Mouse (Mus musculus) hindbrain, embryonic 15.5 days (tissue): Measurements from ENCODE around the gene Ubiad1. TPM values are rescaled to one million over a fixed set of nuclear protein-coding genes. Genes with fewer than 3 reads are reported as not detected.

Experiments
- ATAC-seq: fragments of 200-750 bp; cut with Nextera tagmentation; 2 replicates; pipeline ENCODE4 v1.8.0; 2017; ENCODE audit warnings: low read depth, moderate number of reproducible peaks, moderate TSS enrichment; ENCODE audit not compliant: low FRiP score
- H3K27ac ChIP-seq: fragments of 300-500 bp; sonication (generic); replicated peaks from 2 replicates; pipeline ENCODE4 v1.5.1; 2015; ENCODE audit warnings: mild to moderate bottlenecking, inconsistent platforms
- H3K27me3 ChIP-seq: fragments of 300-500 bp; sonication (generic); 2 replicates; pipeline ENCODE4 v1.6.1; 2015; ENCODE audit warnings: control low read depth, inconsistent platforms
- H3K36me3 ChIP-seq: fragments of 300-500 bp; sonication (generic); 2 replicates; pipeline ENCODE4 v1.6.1; 2015; ENCODE audit warnings: control low read depth, inconsistent platforms
- H3K4me1 ChIP-seq: fragments of 300-500 bp; sonication (generic); replicated peaks from 2 replicates; pipeline ENCODE4 v1.6.1; 2015; ENCODE audit warnings: control low read depth, inconsistent platforms
- H3K4me2 ChIP-seq: fragments of 300-500 bp; sonication (generic); 2 replicates; pipeline ENCODE4 v1.6.1; 2015; ENCODE audit warnings: moderate library complexity, mild to moderate bottlenecking, inconsistent platforms
- H3K4me3 ChIP-seq: fragments of 300-500 bp; sonication (generic); 2 replicates; pipeline ENCODE4 v1.5.1; 2015; ENCODE audit warnings: mild to moderate bottlenecking, inconsistent platforms
- H3K9ac ChIP-seq: fragments of 300-500 bp; sonication (generic); 2 replicates; pipeline ENCODE4 v1.6.1; 2015; ENCODE audit warnings: inconsistent platforms
- H3K9me3 ChIP-seq: fragments of 300-500 bp; sonication (generic); 2 replicates; pipeline ENCODE4 v1.6.1; 2016; ENCODE audit warnings: control low read depth, inconsistent platforms
- WGBS: fragments of 180-500 bp; shearing (Covaris S2); methylation state at CpG from one replicate; pipeline ENCODE4 v1.1.7; 2015; 5-methylcytosine and 5-hydroxymethylcytosine counted together
- polyA plus RNA-seq: library from polyadenylated mRNA; unstranded; fragments of >200 nt; fragmentation: Nextera tagmentation; extraction: Ambion mirVana; gene quantifications from 2 replicates; pipeline ENCODE4 v1.2.1, GENCODE M21; 2015

Ubiad1 gene
- polyA plus RNA-seq, 1 experiment from 2014 or later, result 20.2 TPM

GRCm38 (mm10) chr4:148426950-148427850 lies 17.4 kb downstream of the Ubiad1 start:
- Histone ChIP-seq H3K27me3 (no peaks in the 10 kb centered on the region), H3K4me1 (peaks cover 33% of the 10 kb centered on the region), H3K9ac (no peak overlapping the region), H3K27ac (no peak overlapping the region), H3K36me3 (no peaks in the 10 kb centered on the region), H3K9me3 (no peaks in the 10 kb centered on the region), H3K4me2 (no peak overlapping the region), H3K4me3 (no peak overlapping the region)
- 65% methylated on average over 10 of the region's 10 CpGs for WGBS
- ATAC-seq, result 0 out of 2 replicates have a peak, but pooled peaks have one; percentile 14

- ATAC-seq, result no peak
- WGBS, result 45% methylated on average over 6 of the region's 6 CpGs
- H3K9ac ChIP-seq, result 0 out of 2 replicates have a peak overlapping the region, but pooled peaks have one; percentile 16
Measured at GRCm38 (mm10) chr4:148417559-148417958, 27.0 kb downstream of the Ubiad1 start.

GRCm38 (mm10) chr4:148417074-148417526 lies 27.5 kb downstream of the Ubiad1 start:
- peak; percentile 32; the same call in 1 of the 2 replicates for ATAC-seq
- Histone ChIP-seq H3K4me1 (peaks cover 34% of the 10 kb centered on the region), H3K4me3 (no peak overlapping the region), H3K27me3 (no peaks in the 10 kb centered on the region), H3K9ac (no peak overlapping the region), H3K4me2 (no peak overlapping the region), H3K27ac (peak overlapping the region; percentile 54), H3K9me3 (no peaks in the 10 kb centered on the region), H3K36me3 (no peaks in the 10 kb centered on the region)
- 39% methylated on average over 11 of the region's 11 CpGs for WGBS

More at GRCm38 (mm10) chr4:148417559-148417958, 27.0 kb downstream of the Ubiad1 start:
- peaks cover 34% of the 10 kb centered on the region for H3K4me1 ChIP-seq
- peak overlapping the region; percentile 54 for H3K27ac ChIP-seq
- no peaks in the 10 kb centered on the region for H3K36me3 ChIP-seq
- H3K4me2 ChIP-seq, result no peak overlapping the region
- H3K27me3 ChIP-seq, result no peaks in the 10 kb centered on the region
- no peak overlapping the region for H3K4me3 ChIP-seq
- H3K9me3 ChIP-seq, result no peaks in the 10 kb centered on the region

GRCm38 (mm10) chr4:148415575-148415974 lies 29.0 kb downstream of the Ubiad1 start:
- 0 out of 2 replicates have a peak, but pooled peaks have one; percentile 31 for ATAC-seq
- Histone ChIP-seq H3K9ac (no peak overlapping the region), H3K4me1 (peaks cover 34% of the 10 kb centered on the region), H3K4me3 (no peak overlapping the region), H3K4me2 (peak overlapping the region; percentile 24), H3K9me3 (no peaks in the 10 kb centered on the region), H3K27me3 (no peaks in the 10 kb centered on the region), H3K36me3 (no peaks in the 10 kb centered on the region), H3K27ac (no peak overlapping the region)
- WGBS, result 16% methylated on average over 16 of the region's 16 CpGs

- H3K36me3 ChIP-seq, result no peaks in the 10 kb centered on the region
- H3K9me3 ChIP-seq, result no peaks in the 10 kb centered on the region
- no peak overlapping the region for H3K9ac ChIP-seq
- WGBS, result 55% methylated on average over 10 of the region's 10 CpGs
- peaks cover 41% of the 10 kb centered on the region for H3K4me1 ChIP-seq
- no peak overlapping the region for H3K4me2 ChIP-seq
- ATAC-seq, result 0 out of 2 replicates have a peak, but pooled peaks have one; percentile 36
- 0 out of 2 replicates have a peak overlapping the region, but pooled peaks have one; percentile 7 for H3K27ac ChIP-seq
- no peak overlapping the region for H3K4me3 ChIP-seq
- no peaks in the 10 kb centered on the region for H3K27me3 ChIP-seq
Measured at GRCm38 (mm10) chr4:148408256-148408975, 36.2 kb downstream of the Ubiad1 start.

- no peak overlapping the region for H3K4me3 ChIP-seq
- H3K4me1 ChIP-seq, result peaks cover 44% of the 10 kb centered on the region
- H3K27me3 ChIP-seq, result no peaks in the 10 kb centered on the region
- ATAC-seq, result no peak; the same call in 1 of the 2 replicates
- H3K4me2 ChIP-seq, result 0 out of 2 replicates have a peak overlapping the region, but pooled peaks have one; percentile 9
- no peaks in the 10 kb centered on the region for H3K36me3 ChIP-seq
- WGBS, result 14% methylated on average over 13 of the region's 13 CpGs
- no peaks in the 10 kb centered on the region for H3K9me3 ChIP-seq
- no peak overlapping the region for H3K27ac ChIP-seq
- no peak overlapping the region for H3K9ac ChIP-seq
Measured at GRCm38 (mm10) chr4:148405255-148405788, 39.2 kb downstream of the Ubiad1 start.

GRCm38 (mm10) chr4:148404748-148405147 lies 39.8 kb downstream of the Ubiad1 start:
- H3K27ac ChIP-seq, result no peak overlapping the region
- no peaks in the 10 kb centered on the region for H3K27me3 ChIP-seq
- H3K4me2 ChIP-seq, result 0 out of 2 replicates have a peak overlapping the region, but pooled peaks have one; percentile 23
- ATAC-seq, result peak; percentile 8; the same call in 1 of the 2 replicates
- H3K36me3 ChIP-seq, result no peaks in the 10 kb centered on the region
- no peaks in the 10 kb centered on the region for H3K9me3 ChIP-seq
- peaks cover 44% of the 10 kb centered on the region for H3K4me1 ChIP-seq
- no peak overlapping the region for H3K4me3 ChIP-seq
- 8% methylated on average over 11 of the region's 11 CpGs for WGBS
- H3K9ac ChIP-seq, result no peak overlapping the region

GRCm38 (mm10) chr4:148403402-148403801 lies 41.2 kb downstream of the Ubiad1 start:
- H3K27ac ChIP-seq, result 0 out of 2 replicates have a peak overlapping the region, but pooled peaks have one; percentile 17
- H3K4me3 ChIP-seq, result no peak overlapping the region
- H3K9me3 ChIP-seq, result no peaks in the 10 kb centered on the region
- WGBS, result 10% methylated on average over 12 of the region's 12 CpGs
- H3K4me1 ChIP-seq, result peaks cover 54% of the 10 kb centered on the region
- H3K36me3 ChIP-seq, result no peaks in the 10 kb centered on the region
- H3K27me3 ChIP-seq, result no peaks in the 10 kb centered on the region
- H3K9ac ChIP-seq, result no peak overlapping the region
- ATAC-seq, result no peak
- no peak overlapping the region for H3K4me2 ChIP-seq

GRCm38 (mm10) chr4:148399437-148400094 lies 45.0 kb downstream of the Ubiad1 start:
- H3K4me1 ChIP-seq, result peaks cover 38% of the 10 kb centered on the region
- H3K27ac ChIP-seq, result no peak overlapping the region; the same call in 1 of the 2 replicates
- no peaks in the 10 kb centered on the region for H3K9me3 ChIP-seq
- ATAC-seq, result 0 out of 2 replicates have a peak, but pooled peaks have one; percentile 13
- no peak overlapping the region for H3K4me3 ChIP-seq
- WGBS, result 41% methylated on average over 9 of the region's 9 CpGs
- no peaks in the 10 kb centered on the region for H3K27me3 ChIP-seq
- H3K4me2 ChIP-seq, result no peak overlapping the region
- H3K36me3 ChIP-seq, result no peaks in the 10 kb centered on the region
- H3K9ac ChIP-seq, result no peak overlapping the region

GRCm38 (mm10) chr4:148397531-148398287 lies 46.9 kb downstream of the Ubiad1 start:
- WGBS, result 35% methylated on average over 18 of the region's 18 CpGs
- H3K4me1 ChIP-seq, result peaks cover 25% of the 10 kb centered on the region

More at GRCm38 (mm10) chr4:148397531-148398287, 46.9 kb downstream of the Ubiad1 start:
- Histone ChIP-seq H3K4me2 (no peak overlapping the region), H3K9me3 (no peaks in the 10 kb centered on the region), H3K27ac (peak overlapping the region; percentile 50), H3K36me3 (no peaks in the 10 kb centered on the region), H3K4me3 (no peak overlapping the region), H3K27me3 (no peaks in the 10 kb centered on the region), H3K9ac (no peak overlapping the region)
- peak; percentile 49; the same call in 1 of the 2 replicates for ATAC-seq
